Mouse (Mus musculus) testis, adult 2 months (tissue): ENCODE measurements around the gene Crnn. TPM values are rescaled to one million over a fixed set of nuclear protein-coding genes. Genes with fewer than 3 reads are reported as not detected.

ENCODE experiments used
- H3K27ac ChIP-seq: fragments of 200-500 bp; 2 replicates; pipeline ENCODE4 v1.5.1; 2012; ENCODE audit warnings: low read depth, low read length; ENCODE audit not compliant: control insufficient read depth, insufficient read depth
- H3K27me3 ChIP-seq: fragments of 200-500 bp; 2 replicates; pipeline ENCODE4 v1.6.1; 2012; ENCODE audit warnings: mild to moderate bottlenecking, low read length, moderate library complexity; ENCODE audit not compliant: control insufficient read depth, insufficient read depth
- H3K36me3 ChIP-seq: fragments of 200-500 bp; 2 replicates; pipeline ENCODE4 v1.6.1; 2012; ENCODE audit warnings: mild to moderate bottlenecking, low read length; ENCODE audit not compliant: control insufficient read depth, insufficient read depth
- H3K4me1 ChIP-seq: fragments of 200-500 bp; 2 replicates; pipeline ENCODE4 v1.6.1; 2012; ENCODE audit warnings: low read length; ENCODE audit not compliant: control insufficient read depth, insufficient read depth
- H3K4me3 ChIP-seq: fragments of 200-500 bp; 2 replicates; pipeline ENCODE4 v1.5.1; 2012; ENCODE audit warnings: low read depth, mild to moderate bottlenecking, low read length, moderate library complexity, mixed read lengths; ENCODE audit not compliant: control insufficient read depth
- CTCF ChIP-seq: fragments of 200-500 bp; IDR thresholded peaks from 2 replicates; pipeline ENCODE4 v1.5.1; 2012; ENCODE audit warnings: low read depth, mild to moderate bottlenecking, inconsistent platforms, low read length, moderate library complexity; ENCODE audit not compliant: control insufficient read depth, insufficient read depth, insufficient replicate concordance
- POLR2A ChIP-seq: fragments of 200-500 bp; IDR thresholded peaks from 2 replicates; pipeline ENCODE4 v1.6.1; 2012; ENCODE audit warnings: low read depth, mild to moderate bottlenecking, inconsistent platforms, low read length, moderate library complexity; ENCODE audit not compliant: control insufficient read depth
- polyA plus RNA-seq: library from polyadenylated mRNA; depleted of rRNA; stranded (reverse); fragments of >200 nt; gene quantifications from 2 replicates; pipeline ENCODE4 v1.2.3, GENCODE M21; 2012; rRNA removed

The Crnn gene
- polyA plus RNA-seq, 1 experiment, result not detected

- Histone ChIP-seq H3K36me3 (no peaks in the 10 kb centered on the region), H3K27me3 (no peaks in the 10 kb centered on the region), H3K4me1 (no peaks in the 10 kb centered on the region), H3K27ac (no peak overlapping the region), H3K4me3 (no peak overlapping the region)
- TF ChIP-seq POLR2A (no peak), CTCF (peak; percentile 76; the same call in 1 of the 2 replicates)
Measured at GRCm38 (mm10) chr3:93130460-93130859, 14.1 kb upstream of the Crnn start.

- Histone ChIP-seq H3K27ac (no peak overlapping the region), H3K36me3 (no peaks in the 10 kb centered on the region), H3K4me1 (no peaks in the 10 kb centered on the region), H3K4me3 (no peak overlapping the region), H3K27me3 (no peaks in the 10 kb centered on the region)
- TF ChIP-seq CTCF, result no peak
- no peak for TF ChIP-seq POLR2A
Measured at GRCm38 (mm10) chr3:93162502-93162901, 17.9 kb downstream of the Crnn start.

GRCm38 (mm10) chr3:93162996-93163592 is 18.5 kb downstream of the Crnn start:
- no peak overlapping the region for H3K27ac ChIP-seq
- TF ChIP-seq POLR2A (no peak), CTCF (no peak)

GRCm38 (mm10) chr3:93180856-93181255 is 36.3 kb downstream of the Crnn start:
- Histone ChIP-seq H3K36me3 (no peaks in the 10 kb centered on the region), H3K27me3 (no peaks in the 10 kb centered on the region), H3K4me1 (no peaks in the 10 kb centered on the region), H3K4me3 (no peak overlapping the region), H3K27ac (no peak overlapping the region)
- no peak for TF ChIP-seq CTCF
- no peak for TF ChIP-seq POLR2A

More at GRCm38 (mm10) chr3:93162996-93163592, 18.5 kb downstream of the Crnn start:
- H3K4me3 ChIP-seq, result no peak overlapping the region
- H3K4me1 ChIP-seq, result no peaks in the 10 kb centered on the region
- H3K36me3 ChIP-seq, result no peaks in the 10 kb centered on the region
- H3K27me3 ChIP-seq, result no peaks in the 10 kb centered on the region

GRCm38 (mm10) chr3:93196978-93197377 is 52.4 kb downstream of the Crnn start, which contains the start of gene Flg2:
TSS of gene Flg2 (plus strand) at chr3:93197278.
- H3K36me3 ChIP-seq, result no peaks in the 10 kb centered on the region
- TF ChIP-seq CTCF (no peak), POLR2A (no peak)
- no peaks in the 10 kb centered on the region for H3K27me3 ChIP-seq
- no peak within 1 kb of the TSS for H3K4me3 ChIP-seq
- H3K4me1 ChIP-seq, result no peaks in the 10 kb centered on the region
- H3K27ac ChIP-seq, result no peak within 1 kb of the TSS

Other genes starting within 250 kb of the Crnn start
- gene Lce3a, start 218.6 kb upstream of the Crnn start, polyA plus RNA-seq, result not detected in 2 replicates
- not detected in 2 replicates for gene Lce3b, start 211.8 kb upstream of the Crnn start, polyA plus RNA-seq
- gene Lce3c, start 200.3 kb upstream of the Crnn start, polyA plus RNA-seq, result not detected in 2 replicates
- gene Lce3d, start 187.4 kb upstream of the Crnn start, polyA plus RNA-seq, result not detected in 2 replicates
- gene Lce3e, start 177.7 kb upstream of the Crnn start, polyA plus RNA-seq, result not detected in 2 replicates
- not detected in 2 replicates for gene Lce3f, start 152.6 kb upstream of the Crnn start, polyA plus RNA-seq
- gene Crct1, start 129.1 kb upstream of the Crnn start, polyA plus RNA-seq, result not detected in 2 replicates
- gene Lce1m, start 125.7 kb upstream of the Crnn start, polyA plus RNA-seq, result not detected in 2 replicates
- not detected in 2 replicates for gene Gm4858, start 76.0 kb upstream of the Crnn start, polyA plus RNA-seq
- not detected in 2 replicates for gene Flg2, start 52.5 kb downstream of the Crnn start, polyA plus RNA-seq
- 0.20 and 0.25 TPM in 2 replicates for gene Flg, start 128.7 kb downstream of the Crnn start, polyA plus RNA-seq
- not detected in 2 replicates for gene Hrnr, start 175.0 kb downstream of the Crnn start, polyA plus RNA-seq
- gene Rptn, start 248.9 kb downstream of the Crnn start, polyA plus RNA-seq, result not detected in 2 replicates